Mouse (Mus musculus) small intestine, adult 2 months (tissue): ENCODE results near the gene Tap2.

Experiments used
- CTCF ChIP-seq: fragments of 200-500 bp; IDR thresholded peaks from 2 replicates; pipeline ENCODE4 v1.5.1; 2012; ENCODE audit warnings: low read depth, mild to moderate bottlenecking, control low read depth, inconsistent platforms, low read length, moderate library complexity, mixed read lengths; ENCODE audit not compliant: insufficient replicate concordance, insufficient read length; ENCODE audit errors: extremely low read depth
- POLR2A ChIP-seq: fragments of 200-500 bp; IDR thresholded peaks from 2 replicates; pipeline ENCODE4 v1.6.1; 2012; ENCODE audit warnings: low read depth, mild to moderate bottlenecking, control low read depth, inconsistent platforms, low read length, moderate library complexity

- TF ChIP-seq CTCF (peak; percentile 33; the same call in 1 of the 2 replicates), POLR2A (no peak)
These were observed 39.0 kb upstream of the Tap2 start for GRCm38 (mm10) chr17:34164202-34164895.
